ENCODE assay signal across 8 mouse cellular contexts in the genomic region with DNA sequence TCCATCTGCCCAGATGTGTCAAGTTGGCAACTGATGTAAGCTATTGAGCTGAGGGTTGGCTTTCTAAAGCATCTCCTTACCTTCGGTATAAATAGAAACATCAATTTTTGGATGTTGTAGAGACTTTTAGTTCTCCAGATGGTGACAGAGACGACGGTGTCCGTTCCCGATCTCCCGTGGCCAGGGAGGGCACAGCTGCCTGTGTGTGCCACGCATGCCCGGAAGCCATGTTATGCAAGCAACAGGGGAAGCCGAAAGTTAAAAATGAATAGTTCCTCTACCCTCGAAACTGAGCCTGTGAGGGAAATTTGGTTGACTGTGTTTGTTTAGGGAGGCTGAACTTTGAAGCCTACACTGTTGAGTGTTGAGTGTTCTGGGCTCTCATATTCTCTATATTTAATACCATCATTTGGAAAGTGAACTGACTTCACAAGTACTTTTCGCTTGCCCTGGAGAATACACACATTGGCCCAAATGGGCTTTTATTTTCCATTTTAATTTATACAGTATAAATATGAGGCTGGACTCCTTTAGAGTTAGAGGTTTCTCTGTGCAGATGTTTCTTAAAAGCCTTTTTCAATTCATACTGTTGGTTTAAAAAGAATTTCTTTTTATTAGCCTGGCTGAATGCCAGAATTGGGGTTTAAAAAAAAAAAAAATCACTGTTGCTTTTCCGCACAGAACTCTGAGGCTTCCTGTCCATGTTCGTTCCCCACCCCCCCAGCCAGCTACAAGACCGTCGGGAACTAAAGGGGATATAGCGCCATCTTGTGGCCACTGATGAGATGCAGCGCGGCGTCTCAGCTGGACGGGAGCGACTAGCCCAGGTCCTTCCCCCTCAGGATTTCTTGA. TPM values are rescaled to one million over a fixed set of nuclear protein-coding genes. Genes with fewer than 3 reads are reported as not detected.
DNase-seq lines count a peak whose midpoint lies in the region; ATAC-seq lines count a peak whose summit lies in the region.

No protein-coding gene starts in this region.

- ATAC-seq in frontal cortex, adult (ENCODE audit: low TSS enrichment): peak; percentile 97
- ATAC-seq in hindbrain, embryonic 11.5 days (ENCODE audit: low FRiP score): peak; percentile 49; the same call in 1 of the 2 replicates

- no peaks in the 10 kb centered on the region for H3K9me3 ChIP-seq in hindbrain, embryonic 11.5 days (ENCODE audit: control insufficient read depth, low read length)

- no peak overlapping the region for H3K9ac ChIP-seq in hindbrain, embryonic 11.5 days (ENCODE audit: low read depth, low read length)

- no peaks in the 10 kb centered on the region for H3K27me3 ChIP-seq in hindbrain, embryonic 11.5 days (ENCODE audit: control insufficient read depth, insufficient read depth, low read length)

- H3K4me2 ChIP-seq in hindbrain, embryonic 11.5 days (replicated peaks; ENCODE audit: low read depth, low read length): no peak overlapping the region

- H3K4me3 ChIP-seq in hindbrain, embryonic 11.5 days (ENCODE audit: low read depth, low read length): no peak overlapping the region

- no peak overlapping the region for H3K27ac ChIP-seq in hindbrain, embryonic 11.5 days (ENCODE audit: low read depth, low read length)

- peak; percentile 88 for DNase-seq in Muller cell, postnatal 12 days (ENCODE audit: inconsistent ontology term)
- peak; percentile 52 for DNase-seq in cerebellum, adult 9-10 months
- peak; percentile 91 for DNase-seq in hindbrain, embryonic 11.5 days (ENCODE audit: low spot score)
- peak; percentile 85 to 86 for DNase-seq in layer of hippocampus, postnatal 10 days (ENCODE audit: low spot score in 2 of 2)
- peak; percentile 93 for DNase-seq in lung, postnatal 10 days
- peak; percentile 57 for DNase-seq in retina, adult 2 months (ENCODE audit: low read depth, low spot score)
- DNase-seq in thymus, postnatal 25 days: peak; percentile 71

- H3K36me3 ChIP-seq in hindbrain, embryonic 11.5 days (ENCODE audit: control insufficient read depth, insufficient read depth, low read length): no peaks in the 10 kb centered on the region

- no peaks in the 10 kb centered on the region for H3K4me1 ChIP-seq in hindbrain, embryonic 11.5 days (replicated peaks; ENCODE audit: control insufficient read depth, insufficient read depth, low read length)

- WGBS in hindbrain, embryonic 11.5 days: 47% methylated on average over 21 of the region's 21 CpGs

RNA-seq across cellular contexts. Expression of a gene that starts 31.8 kb away (rescaled TPM):
- polyA plus RNA-seq in hindbrain, embryonic 11.5 days (2014; fragmentation: Nextera tagmentation; extraction: Ambion mirVana): 348 and 387 TPM in 2 replicates
- 10 to 100 TPM in 1 of 2 experiments, 1 to 10 TPM in 1; 6.4 to 12.1 TPM for total RNA-seq in layer of hippocampus, postnatal 10 days (2021)
